Mouse (Mus musculus) heart, embryonic 16.5 days (tissue): ENCODE measurements around the gene Olfr1020. TPM values are rescaled to one million over a fixed set of nuclear protein-coding genes. Genes with fewer than 3 reads are reported as not detected.

ENCODE experiments used
- ATAC-seq: fragments of 200-750 bp; cut with Nextera tagmentation; replicated peaks from 2 replicates; pipeline ENCODE4 v1.8.0; 2017; ENCODE audit warnings: moderate number of reproducible peaks; ENCODE audit not compliant: insufficient read depth, low FRiP score; ENCODE audit errors: extremely low read depth
- H3K27ac ChIP-seq: fragments of 300-500 bp; sonication (generic); 2 replicates; pipeline ENCODE4 v1.5.1; 2014; ENCODE audit warnings: mild to moderate bottlenecking, low read length, control low read depth, moderate library complexity
- H3K27me3 ChIP-seq: fragments of 300-500 bp; sonication (generic); 2 replicates; pipeline ENCODE4 v1.6.1; 2014; ENCODE audit warnings: low read length, mixed read lengths; ENCODE audit not compliant: control insufficient read depth, insufficient read depth
- H3K36me3 ChIP-seq: fragments of 300-500 bp; sonication (generic); 2 replicates; pipeline ENCODE4 v1.6.1; 2014; ENCODE audit not compliant: control insufficient read depth, insufficient read depth
- H3K4me1 ChIP-seq: fragments of 300-500 bp; sonication (generic); 2 replicates; pipeline ENCODE4 v1.6.1; 2014; ENCODE audit warnings: low read length, mixed read lengths; ENCODE audit not compliant: control insufficient read depth, insufficient read depth
- H3K4me2 ChIP-seq: fragments of 300-500 bp; sonication (generic); 2 replicates; pipeline ENCODE4 v1.6.1; 2014; ENCODE audit warnings: low read depth, mild to moderate bottlenecking, control low read depth, low read length
- H3K4me3 ChIP-seq: fragments of 300-500 bp; sonication (generic); 2 replicates; pipeline ENCODE4 v1.5.1; 2014; ENCODE audit warnings: mild to moderate bottlenecking, control low read depth, low read length
- H3K9ac ChIP-seq: fragments of 300-500 bp; sonication (generic); 2 replicates; pipeline ENCODE4 v1.6.1; 2014; ENCODE audit warnings: low read length, control low read depth
- H3K9me3 ChIP-seq: fragments of 300-500 bp; sonication (generic); replicated peaks from 2 replicates; pipeline ENCODE4 v1.6.1; 2016; ENCODE audit warnings: low read length; ENCODE audit not compliant: control insufficient read depth
- WGBS: fragments of 180-500 bp; shearing (Covaris S2); extraction: QIAGEN DNeasy Blood & Tissue Kit; methylation state at CpG from one replicate; pipeline ENCODE4 v1.1.7; 2014; 5-methylcytosine and 5-hydroxymethylcytosine counted together
- polyA plus RNA-seq: library from polyadenylated mRNA; unstranded; fragments of >200 nt; fragmentation: Nextera tagmentation; extraction: Ambion mirVana; gene quantifications from 2 replicates; pipeline ENCODE4 v1.2.1, GENCODE M21; 2015

The Olfr1020 gene
- polyA plus RNA-seq: not detected in 2 replicates

- 79% methylated on average over 1 of the region's 1 CpGs for WGBS
Observed at GRCm38 (mm10) chr2:85846730-85847129, at the start of gene Olfr1020. Olfr1020 (plus strand) TSS chr2:85847030.

GRCm38 (mm10) chr2:85802444-85802843 is 44.4 kb upstream of the Olfr1020 start, which contains the start of gene Olfr1016:
Olfr1016 (minus strand) TSS chr2:85802544.
- 89% methylated on average over 2 of the region's 2 CpGs for WGBS

More at GRCm38 (mm10) chr2:85846730-85847129, at the start of gene Olfr1020:
- no peaks in the 10 kb centered on the region for H3K27me3 ChIP-seq
- H3K4me3 ChIP-seq: no peak within 1 kb of the TSS
- ATAC-seq: no peak
- no peaks in the 10 kb centered on the region for H3K9me3 ChIP-seq
- H3K4me1 ChIP-seq: no peaks in the 10 kb centered on the region
- H3K27ac ChIP-seq: no peak within 1 kb of the TSS
- H3K9ac ChIP-seq: no peak within 1 kb of the TSS
- H3K4me2 ChIP-seq: no peak within 1 kb of the TSS
- no peaks in the 10 kb centered on the region for H3K36me3 ChIP-seq

GRCm38 (mm10) chr2:85804501-85804900 is 42.3 kb upstream of the Olfr1020 start:
- H3K27me3 ChIP-seq: no peaks in the 10 kb centered on the region
- no peaks in the 10 kb centered on the region for H3K9me3 ChIP-seq
- ATAC-seq: no peak
- H3K4me2 ChIP-seq: no peak overlapping the region
- no peaks in the 10 kb centered on the region for H3K4me1 ChIP-seq
- no peaks in the 10 kb centered on the region for H3K36me3 ChIP-seq
- no peak overlapping the region for H3K4me3 ChIP-seq
- H3K27ac ChIP-seq: no peak overlapping the region
- no peak overlapping the region for H3K9ac ChIP-seq
- WGBS: 63% methylated on average over 4 of the region's 4 CpGs

More at GRCm38 (mm10) chr2:85802444-85802843, 44.4 kb upstream of the Olfr1020 start, which contains the start of gene Olfr1016:
- no peak for ATAC-seq
- Histone ChIP-seq H3K27ac (no peak within 1 kb of the TSS), H3K9me3 (no peaks in the 10 kb centered on the region), H3K27me3 (no peaks in the 10 kb centered on the region), H3K4me3 (no peak within 1 kb of the TSS), H3K36me3 (no peaks in the 10 kb centered on the region), H3K4me2 (no peak within 1 kb of the TSS), H3K4me1 (no peaks in the 10 kb centered on the region), H3K9ac (no peak within 1 kb of the TSS)

DNA sequence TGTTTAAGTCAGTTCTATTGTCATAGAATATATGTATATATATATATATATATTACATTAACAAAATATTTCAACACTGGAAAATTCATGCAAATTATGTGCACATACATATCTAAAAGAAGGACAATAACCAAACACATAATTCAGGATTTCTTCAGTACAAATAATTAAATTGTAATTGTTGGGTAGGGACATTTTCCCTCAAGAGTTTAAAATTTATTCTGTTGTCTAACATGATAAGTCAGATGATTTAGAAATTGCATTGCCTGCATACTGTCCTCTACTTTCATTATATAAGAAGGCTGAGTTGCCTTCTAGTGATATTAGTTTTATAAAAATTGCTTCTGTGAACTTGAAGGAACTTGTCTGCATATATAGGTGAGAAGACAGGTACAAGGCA is 28.7 kb upstream of the Olfr1020 start, which contains the start of gene Olfr1018:
Gene Olfr1018, plus strand, starts transcription at position 301 of the 400 bp plus-strand sequence.
- H3K4me1 ChIP-seq: no peaks in the 10 kb centered on the region
- no peaks in the 10 kb centered on the region for H3K9me3 ChIP-seq
- no peak within 1 kb of the TSS for H3K4me2 ChIP-seq
- H3K9ac ChIP-seq: no peak within 1 kb of the TSS
- H3K36me3 ChIP-seq: no peaks in the 10 kb centered on the region
- H3K27ac ChIP-seq: no peak within 1 kb of the TSS
- ATAC-seq: no peak
- H3K27me3 ChIP-seq: no peaks in the 10 kb centered on the region
- H3K4me3 ChIP-seq: no peak within 1 kb of the TSS

GRCm38 (mm10) chr2:85845383-85845782 is 1.4 kb upstream of the Olfr1020 start, which contains the start of gene Olfr1019:
Olfr1019 (minus strand) TSS chr2:85845483.
- no peak within 1 kb of the TSS for H3K4me3 ChIP-seq

DNA sequence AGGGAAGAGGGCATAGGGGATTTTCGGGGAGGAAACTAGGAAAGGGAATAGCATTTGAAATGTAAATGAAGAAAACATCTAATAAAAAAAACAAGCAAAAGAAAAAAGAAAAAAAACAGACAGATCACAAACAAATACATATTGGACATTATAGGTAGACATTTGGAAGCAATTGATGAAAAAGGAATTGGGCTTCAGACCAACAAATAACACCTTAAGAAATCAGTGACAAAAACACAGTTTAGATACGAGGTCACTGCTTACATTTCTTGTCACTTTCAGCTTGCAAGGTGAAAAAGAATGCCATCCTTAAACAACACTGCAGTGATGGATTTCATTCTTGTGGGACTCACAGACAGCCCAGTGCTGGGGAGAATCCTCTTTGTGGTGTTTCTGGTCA is 21.5 kb downstream of the Olfr1020 start, which contains the start of gene Olfr1022:
Gene Olfr1022, plus strand, starts transcription at position 301 of the 400 bp plus-strand sequence.
- Histone ChIP-seq H3K4me2 (no peak within 1 kb of the TSS), H3K36me3 (no peaks in the 10 kb centered on the region), H3K9me3 (no peaks in the 10 kb centered on the region), H3K27me3 (no peaks in the 10 kb centered on the region), H3K4me1 (no peaks in the 10 kb centered on the region), H3K4me3 (no peak within 1 kb of the TSS), H3K27ac (no peak within 1 kb of the TSS), H3K9ac (no peak within 1 kb of the TSS)
- 37% methylated on average over 2 of the region's 2 CpGs for WGBS
- ATAC-seq: no peak

More at GRCm38 (mm10) chr2:85845383-85845782, 1.4 kb upstream of the Olfr1020 start, which contains the start of gene Olfr1019:
- no peaks in the 10 kb centered on the region; the same call in 1 of the 2 replicates for H3K9me3 ChIP-seq
- H3K36me3 ChIP-seq: no peaks in the 10 kb centered on the region
- H3K9ac ChIP-seq: no peak within 1 kb of the TSS
- H3K27ac ChIP-seq: no peak within 1 kb of the TSS
- H3K4me1 ChIP-seq: no peaks in the 10 kb centered on the region
- no peak within 1 kb of the TSS for H3K4me2 ChIP-seq
- H3K27me3 ChIP-seq: no peaks in the 10 kb centered on the region
- ATAC-seq: no peak

- no peak for ATAC-seq
- H3K9ac ChIP-seq: no peak within 1 kb of the TSS
- H3K27me3 ChIP-seq: no peaks in the 10 kb centered on the region
- no peak within 1 kb of the TSS for H3K4me2 ChIP-seq
- H3K4me3 ChIP-seq: no peak within 1 kb of the TSS
- WGBS: 68% methylated on average over 2 of the region's 2 CpGs
- H3K4me1 ChIP-seq: no peaks in the 10 kb centered on the region
- no peaks in the 10 kb centered on the region for H3K36me3 ChIP-seq
- H3K27ac ChIP-seq: no peak within 1 kb of the TSS
- no peaks in the 10 kb centered on the region for H3K9me3 ChIP-seq
Observed at GRCm38 (mm10) chr2:85885340-85885739, 38.5 kb downstream of the Olfr1020 start, which contains the start of gene Olfr1023. Olfr1023 (plus strand) TSS chr2:85885640.

Other genes starting within 250 kb of the Olfr1020 start
- not detected in 2 replicates for gene Olfr1000, start 235.1 kb upstream of the Olfr1020 start, polyA plus RNA-seq
- gene Olfr1002, start 196.3 kb upstream of the Olfr1020 start, polyA plus RNA-seq: not detected in 2 replicates
- gene Olfr154, start 182.6 kb upstream of the Olfr1020 start, polyA plus RNA-seq: not detected in 2 replicates
- not detected in 2 replicates for gene Olfr1006, start 168.3 kb upstream of the Olfr1020 start, polyA plus RNA-seq
- not detected in 2 replicates for gene Olfr1008, start 157.6 kb upstream of the Olfr1020 start, polyA plus RNA-seq
- gene Olfr1009, start 131.6 kb upstream of the Olfr1020 start, polyA plus RNA-seq: not detected in 2 replicates
- not detected in 2 replicates for gene Olfr1012, start 84.3 kb upstream of the Olfr1020 start, polyA plus RNA-seq
- gene Olfr1013, start 79.9 kb upstream of the Olfr1020 start, polyA plus RNA-seq: not detected in 2 replicates
- gene Olfr1014, start 74.3 kb upstream of the Olfr1020 start, polyA plus RNA-seq: not detected in 2 replicates
- gene Olfr1015, start 65.0 kb upstream of the Olfr1020 start, polyA plus RNA-seq: not detected in 2 replicates
- not detected in 2 replicates for gene Olfr1016, start 44.5 kb upstream of the Olfr1020 start, polyA plus RNA-seq
- not detected in 2 replicates for gene Olfr1018, start 28.6 kb upstream of the Olfr1020 start, polyA plus RNA-seq
- not detected in 2 replicates for gene Olfr1019, start 1.5 kb upstream of the Olfr1020 start, polyA plus RNA-seq
- gene Olfr1022, start 21.6 kb downstream of the Olfr1020 start, polyA plus RNA-seq: not detected in 2 replicates
- not detected in 2 replicates for gene Olfr1023, start 38.6 kb downstream of the Olfr1020 start, polyA plus RNA-seq
- not detected in 2 replicates for gene Olfr1024, start 58.0 kb downstream of the Olfr1020 start, polyA plus RNA-seq
- gene Olfr1025-ps1, start 68.2 kb downstream of the Olfr1020 start, polyA plus RNA-seq: not detected in 2 replicates
- gene Olfr1026, start 74.5 kb downstream of the Olfr1020 start, polyA plus RNA-seq: not detected in 2 replicates
- not detected in 2 replicates for gene Olfr1028, start 103.4 kb downstream of the Olfr1020 start, polyA plus RNA-seq
- not detected in 2 replicates for gene Olfr1029, start 126.9 kb downstream of the Olfr1020 start, polyA plus RNA-seq
- gene Olfr1030, start 132.2 kb downstream of the Olfr1020 start, polyA plus RNA-seq: not detected in 2 replicates
- not detected in 2 replicates for gene Olfr1031, start 143.3 kb downstream of the Olfr1020 start, polyA plus RNA-seq
- gene Olfr1032, start 158.5 kb downstream of the Olfr1020 start, polyA plus RNA-seq: not detected in 2 replicates
- 6.3 and 6.4 TPM in 2 replicates for gene Olfr1033, start 173.6 kb downstream of the Olfr1020 start, polyA plus RNA-seq
- gene Olfr1034, start 198.8 kb downstream of the Olfr1020 start, polyA plus RNA-seq: 0.07 TPM in 1 of 2 replicates, not detected in the other
- gene Olfr1036, start 227.0 kb downstream of the Olfr1020 start, polyA plus RNA-seq: not detected in 2 replicates
- gene Olfr1037, start 240.4 kb downstream of the Olfr1020 start, polyA plus RNA-seq: not detected in 2 replicates